Mouse (Mus musculus) B cell, adult 62 days (primary cell): ENCODE results near the gene Gm45337. TPM values are rescaled to one million over a fixed set of nuclear protein-coding genes. Genes with fewer than 3 reads are reported as not detected.

Experiments used
- total RNA-seq: library from RNA; stranded (reverse); gene quantifications from 4 replicates; pipeline ENCODE4 v1.2.4, GENCODE M21; 2023

The Gm45337 gene
- total RNA-seq: not detected in 4 replicates

DNA sequence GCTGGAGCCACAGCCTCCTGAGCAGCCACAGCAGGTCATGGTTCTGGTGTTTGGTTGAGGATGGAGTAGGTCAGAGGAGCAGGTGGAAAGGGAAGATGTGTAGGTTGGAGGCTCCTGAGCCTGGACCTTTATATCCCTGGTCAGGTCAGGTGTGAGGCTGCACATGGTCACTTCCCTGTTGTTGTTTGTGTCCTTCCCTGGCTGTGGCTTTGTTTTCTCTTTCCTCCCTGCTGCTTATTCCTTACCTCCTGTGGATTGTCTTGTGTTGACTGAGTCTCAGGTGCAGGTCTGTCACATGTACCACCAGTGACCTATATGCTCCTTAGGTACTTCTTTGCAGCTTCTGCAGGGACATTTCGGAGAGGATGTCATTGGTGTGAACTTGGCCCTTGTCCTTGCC lies at the start of gene Gm45337:
Gm45337 (minus strand) TSS at position 101 of the 400 bp plus-strand sequence.

DNA sequence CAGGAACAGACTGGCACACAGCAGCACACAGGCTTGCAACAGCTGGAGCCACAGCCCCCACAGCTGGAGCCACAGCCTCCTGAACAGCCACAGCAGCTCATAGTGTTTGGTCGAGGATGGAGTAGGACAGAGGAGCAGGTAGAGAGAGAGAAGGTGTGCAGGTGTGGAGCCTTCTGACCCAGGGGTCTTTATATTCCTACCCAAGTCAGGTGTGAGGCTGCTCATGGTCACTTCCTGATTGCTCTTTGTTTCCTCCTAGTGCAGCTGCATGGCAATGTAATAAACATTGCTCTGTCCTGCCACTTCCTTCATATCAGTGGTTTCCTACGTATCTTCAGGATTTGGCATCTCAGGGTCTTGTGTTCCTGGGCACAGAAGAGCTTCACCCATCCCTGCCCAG lies 45.9 kb upstream of the Gm45337 start, which contains the start of gene Gm10153:
Gm10153 (minus strand) TSS at position 101 of the 400 bp plus-strand sequence.

DNA sequence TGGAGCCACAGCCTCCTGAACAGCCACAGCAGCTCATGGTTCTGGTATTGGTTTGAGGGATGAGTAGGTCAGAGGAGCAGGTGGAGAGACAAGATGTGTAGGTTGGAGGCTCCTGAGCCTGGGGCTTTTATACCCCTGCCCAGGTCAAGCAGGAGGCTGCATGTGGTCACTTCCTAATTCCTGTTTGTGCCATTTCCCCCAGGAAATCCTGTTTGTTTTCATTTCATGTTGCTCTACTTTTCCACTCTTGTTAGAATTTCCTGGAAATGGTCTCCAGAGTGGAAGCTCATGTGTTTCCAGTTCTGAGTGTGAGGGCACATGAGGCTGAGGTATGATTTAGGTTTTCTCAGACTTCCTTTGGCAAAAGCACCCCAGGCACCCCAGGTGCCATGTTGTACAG lies 31.5 kb upstream of the Gm45337 start, which contains the start of gene Krtap5-2:
Krtap5-2 (minus strand) TSS at position 101 of the 400 bp plus-strand sequence.

DNA sequence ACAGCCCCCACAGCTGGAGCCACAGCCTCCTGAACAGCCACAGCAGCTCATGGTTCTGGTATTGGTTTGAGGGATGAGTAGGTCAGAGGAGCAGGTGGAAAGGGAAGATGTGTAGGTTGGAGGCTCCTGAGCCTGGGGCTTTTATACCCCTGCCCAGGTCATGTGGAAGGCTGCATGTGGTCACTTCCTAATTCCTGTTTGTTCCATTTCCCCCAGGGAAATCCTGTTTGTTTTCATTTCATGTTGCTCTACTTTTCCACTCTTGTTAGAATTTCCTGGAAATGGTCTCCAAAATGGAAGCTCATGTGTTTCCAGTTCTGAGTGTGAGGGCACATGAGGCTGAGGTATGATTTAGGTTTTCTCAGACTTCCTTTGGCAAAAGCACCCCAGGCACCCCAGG lies 21.2 kb upstream of the Gm45337 start, which contains the start of gene Gm4553:
Gm4553 (minus strand) TSS at position 101 of the 400 bp plus-strand sequence.

DNA sequence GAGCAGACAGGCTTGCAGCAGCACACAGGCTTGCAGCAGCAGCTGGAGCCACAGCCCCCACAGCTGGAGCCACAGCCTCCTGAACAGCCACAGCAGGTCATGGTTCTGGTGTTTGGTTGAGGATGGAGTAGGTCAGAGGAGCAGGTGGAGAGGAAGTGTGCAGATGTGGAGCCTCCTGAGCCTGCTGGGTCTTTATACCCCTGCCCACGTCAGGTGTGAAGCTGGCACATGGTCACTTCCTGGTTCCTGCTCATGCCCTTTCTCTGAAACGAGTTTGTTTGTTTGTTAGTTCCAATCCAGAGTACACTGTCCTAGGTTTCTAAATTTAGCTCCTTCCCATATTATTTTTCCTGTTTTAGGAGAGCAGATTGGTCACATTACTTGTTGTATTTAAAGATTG lies 12.6 kb upstream of the Gm45337 start, which contains the start of gene Gm29735:
Gm29735 (minus strand) TSS at position 101 of the 400 bp plus-strand sequence.

DNA sequence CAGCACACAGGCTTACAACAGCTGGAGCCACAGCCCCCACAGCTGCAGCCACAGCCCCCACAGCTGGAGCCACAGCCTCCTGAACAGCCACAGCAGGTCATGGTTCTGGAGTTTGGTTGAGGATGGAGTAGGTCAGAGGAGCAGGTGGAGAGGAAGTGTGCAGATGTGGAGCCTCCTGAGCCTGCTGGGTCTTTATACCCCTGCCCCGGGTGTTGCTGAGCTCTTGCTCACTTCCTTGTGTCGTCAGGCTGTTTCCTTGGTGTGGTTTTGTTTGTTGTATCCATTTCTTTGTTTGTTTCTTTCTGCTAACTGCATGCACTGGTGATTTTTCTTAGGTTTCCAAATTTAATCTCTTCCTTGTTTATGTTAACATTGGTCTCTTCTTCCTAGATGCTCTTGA lies 8.5 kb downstream of the Gm45337 start, which contains the start of gene Gm39115:
Gm39115 (minus strand) TSS at position 101 of the 400 bp plus-strand sequence.

DNA sequence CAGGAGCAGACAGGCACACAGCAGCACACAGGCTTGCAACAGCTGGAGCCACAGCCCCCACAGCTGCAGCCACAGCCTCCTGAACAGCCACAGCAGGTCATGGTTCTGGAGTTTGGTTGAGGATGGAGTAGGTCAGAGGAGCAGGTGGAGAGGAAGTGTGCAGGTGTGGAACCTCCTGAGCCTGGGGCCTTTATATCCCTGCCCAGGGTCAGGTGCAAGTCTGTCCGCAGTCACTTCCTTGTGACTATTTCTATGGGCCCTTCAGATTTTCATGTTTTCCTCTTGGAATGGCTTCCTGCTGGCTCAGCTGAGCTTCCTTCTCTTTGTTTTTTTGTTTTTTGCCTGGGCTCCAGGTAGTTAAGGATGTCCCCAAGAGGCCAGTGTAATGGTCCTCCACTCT lies 23.8 kb downstream of the Gm45337 start, which contains the start of gene Gm45618:
Gm45618 (minus strand) TSS at position 101 of the 400 bp plus-strand sequence.

DNA sequence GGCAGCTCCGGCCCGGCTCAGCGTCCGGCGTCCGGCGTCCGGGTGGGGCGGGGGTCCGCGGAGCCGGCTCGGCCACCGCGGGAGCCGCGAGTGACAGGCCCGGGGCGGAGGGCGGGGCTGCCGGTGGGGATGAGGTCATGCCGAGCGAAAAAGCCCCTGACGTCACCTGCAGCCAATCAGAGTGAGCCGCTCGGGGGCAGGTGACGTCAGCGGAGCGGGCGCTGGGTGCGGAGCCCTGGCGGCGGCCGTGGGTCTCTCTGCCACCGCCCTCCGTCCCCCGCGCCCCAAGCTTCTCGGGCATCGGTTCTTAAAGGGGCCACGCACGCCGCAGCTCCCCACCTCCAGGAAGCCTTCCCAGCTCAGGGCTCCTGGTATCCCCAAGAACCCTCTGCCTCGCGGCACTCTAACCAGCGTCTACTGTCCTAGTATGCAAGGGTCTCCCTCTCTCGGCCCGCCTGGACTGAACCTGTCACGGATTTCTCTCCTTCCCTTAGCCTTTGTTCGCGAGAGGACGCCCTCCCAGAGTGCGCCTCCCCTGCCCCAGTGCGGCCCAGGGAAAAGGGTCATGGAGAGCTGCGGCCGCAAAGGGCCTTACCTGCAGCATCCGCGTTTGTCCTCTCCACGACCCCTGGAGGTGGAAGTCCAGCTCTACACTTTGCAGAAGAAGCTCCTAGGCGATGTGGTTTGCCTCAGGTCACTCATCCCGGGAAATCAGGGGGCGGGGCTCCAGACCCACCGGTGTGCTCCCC lies 49.0 kb downstream of the Gm45337 start, which contains the start of gene Dusp8:
Dusp8 (minus strand) TSS at position 661 of the 749 bp plus-strand sequence.

Other genes with a start within 250 kb of the Gm45337 start
- 67.8 to 75.1 TPM (median 73.5 TPM) in 4 replicates for gene Tollip, start 226.1 kb downstream of the Gm45337 start, total RNA-seq
- not detected in 4 replicates for gene Brsk2, start 194.9 kb downstream of the Gm45337 start, total RNA-seq
- gene Mob2, start 83.5 kb downstream of the Gm45337 start, total RNA-seq: 33.3 to 45.7 TPM (median 40.9 TPM) in 4 replicates
- gene Dusp8, start 48.8 kb downstream of the Gm45337 start, total RNA-seq: 4.6 to 6.7 TPM (median 5.9 TPM) in 4 replicates
- not detected in 4 replicates for gene Gm45618, start 23.9 kb downstream of the Gm45337 start, total RNA-seq
- gene Gm39115, start 8.6 kb downstream of the Gm45337 start, total RNA-seq: not detected in 4 replicates
- gene Gm29735, start 12.5 kb upstream of the Gm45337 start, total RNA-seq: not detected in 4 replicates
- gene Gm4553, start 21.1 kb upstream of the Gm45337 start, total RNA-seq: not detected in 4 replicates
- not detected in 4 replicates for gene Krtap5-2, start 31.4 kb upstream of the Gm45337 start, total RNA-seq
- not detected in 4 replicates for gene Gm10153, start 45.8 kb upstream of the Gm45337 start, total RNA-seq
- not detected in 4 replicates for gene Krtap5-3, start 56.8 kb upstream of the Gm45337 start, total RNA-seq
- gene Gm7579, start 67.3 kb upstream of the Gm45337 start, total RNA-seq: not detected in 4 replicates
- gene Krtap5-5, start 85.4 kb upstream of the Gm45337 start, total RNA-seq: not detected in 4 replicates
- not detected in 4 replicates for gene Gm40460, start 96.5 kb upstream of the Gm45337 start, total RNA-seq
- not detected in 4 replicates for gene Gm2431, start 113.7 kb upstream of the Gm45337 start, total RNA-seq
- gene Gm4559, start 129.8 kb upstream of the Gm45337 start, total RNA-seq: not detected in 4 replicates
- not detected in 4 replicates for gene Krtap5-1, start 152.5 kb upstream of the Gm45337 start, total RNA-seq
- not detected in 4 replicates for gene Krtap5-4, start 158.9 kb upstream of the Gm45337 start, total RNA-seq
- gene Ifitm10, start 229.1 kb upstream of the Gm45337 start, total RNA-seq: 0.75 TPM in 1 of 4 replicates, not detected in the others
- gene Gm49369, start 238.1 kb upstream of the Gm45337 start, total RNA-seq: 0.85 TPM in 1 of 4 replicates, not detected in the others
- gene Ctsd, start 243.4 kb upstream of the Gm45337 start, total RNA-seq: 67.6 to 79.8 TPM (median 71.9 TPM) in 4 replicates